Mouse (Mus musculus) forebrain, embryonic 15.5 days (tissue): Measurements from ENCODE around the gene Rdh1. TPM values are rescaled to one million over a fixed set of nuclear protein-coding genes. Genes with fewer than 3 reads are reported as not detected.

ENCODE experiments used
- ATAC-seq: fragments of 200-750 bp; cut with Nextera tagmentation; replicated peaks from 2 replicates; pipeline ENCODE4 v1.8.0; 2017; ENCODE audit warnings: mild to moderate bottlenecking, moderate TSS enrichment, moderate library complexity
- H3K27ac ChIP-seq: fragments of 300-500 bp; sonication (generic); replicated peaks from 2 replicates; pipeline ENCODE4 v1.5.1; 2015; ENCODE audit warnings: mild to moderate bottlenecking, inconsistent platforms
- H3K27me3 ChIP-seq: fragments of 300-500 bp; sonication (generic); 2 replicates; pipeline ENCODE4 v1.6.1; 2015; ENCODE audit warnings: inconsistent platforms
- H3K36me3 ChIP-seq: fragments of 300-500 bp; sonication (generic); 2 replicates; pipeline ENCODE4 v1.6.1; 2015; ENCODE audit warnings: mild to moderate bottlenecking, inconsistent platforms
- H3K4me1 ChIP-seq: fragments of 300-500 bp; sonication (generic); 2 replicates; pipeline ENCODE4 v1.6.1; 2015; ENCODE audit warnings: inconsistent platforms
- H3K4me2 ChIP-seq: fragments of 300-500 bp; sonication (generic); replicated peaks from 2 replicates; pipeline ENCODE4 v1.6.1; 2015; ENCODE audit warnings: mild to moderate bottlenecking, inconsistent platforms
- H3K4me3 ChIP-seq: fragments of 300-500 bp; sonication (generic); 2 replicates; pipeline ENCODE4 v1.5.1; 2015; ENCODE audit warnings: mild to moderate bottlenecking, inconsistent platforms
- H3K9ac ChIP-seq: fragments of 300-500 bp; sonication (generic); replicated peaks from 2 replicates; pipeline ENCODE4 v1.6.1; 2015; ENCODE audit warnings: mild to moderate bottlenecking, inconsistent platforms
- H3K9me3 ChIP-seq: fragments of 300-500 bp; sonication (generic); 2 replicates; pipeline ENCODE4 v1.6.1; 2016; ENCODE audit warnings: inconsistent platforms
- WGBS: fragments of 180-500 bp; shearing (Covaris S2); methylation state at CpG from one replicate; pipeline ENCODE4 v1.1.7; 2015; ENCODE audit warnings: mixed read lengths; 5-methylcytosine and 5-hydroxymethylcytosine counted together
- polyA plus RNA-seq: library from polyadenylated mRNA; unstranded; fragments of >200 nt; fragmentation: Nextera tagmentation; extraction: Ambion mirVana; gene quantifications from 2 replicates; pipeline ENCODE4 v1.2.1, GENCODE M21; 2015

The Rdh1 gene
- polyA plus RNA-seq, 1 experiment from 2014 or later: not detected

DNA sequence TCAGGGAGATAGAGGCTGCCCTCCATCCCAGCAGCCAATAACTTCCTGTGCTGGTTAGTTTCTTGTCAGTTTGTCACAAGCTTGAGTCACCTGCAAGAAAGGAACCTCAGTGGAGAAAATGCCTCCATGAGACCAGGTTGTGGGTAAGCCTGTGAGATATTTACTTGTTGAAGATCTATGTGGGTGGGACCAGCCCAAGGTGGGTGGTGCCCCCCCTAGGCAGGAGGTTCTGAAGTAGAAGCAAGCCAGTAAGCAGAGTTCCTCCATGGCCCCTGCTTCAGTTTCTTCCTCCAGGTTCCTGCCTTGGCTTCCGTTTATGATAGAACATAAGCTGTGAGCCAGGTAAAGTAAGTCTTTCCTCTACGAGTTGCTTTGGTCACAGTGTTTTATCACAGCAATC lies 23.3 kb upstream of the Rdh1 start:
- Histone ChIP-seq H3K4me2 (no peak overlapping the region), H3K4me3 (no peak overlapping the region), H3K4me1 (peaks cover 20% of the 10 kb centered on the region), H3K9ac (no peak overlapping the region), H3K27ac (no peak overlapping the region), H3K9me3 (no peaks in the 10 kb centered on the region), H3K36me3 (no peaks in the 10 kb centered on the region), H3K27me3 (peaks cover 11% of the 10 kb centered on the region; the same call in 1 of the 2 replicates)
- ATAC-seq: no peak
- 88% methylated on average over 2 of the region's 2 CpGs for WGBS

GRCm38 (mm10) chr10:127736916-127737315 lies 22.6 kb upstream of the Rdh1 start:
- peaks cover 3% of the 10 kb centered on the region; the same call in 1 of the 2 replicates for H3K36me3 ChIP-seq
- 84% methylated on average over 4 of the region's 4 CpGs for WGBS
- no peaks in the 10 kb centered on the region for H3K9me3 ChIP-seq
- H3K4me3 ChIP-seq: no peak overlapping the region
- H3K27ac ChIP-seq: no peak overlapping the region
- H3K4me1 ChIP-seq: peaks cover 20% of the 10 kb centered on the region
- H3K27me3 ChIP-seq: peaks cover 11% of the 10 kb centered on the region; the same call in 1 of the 2 replicates
- no peak for ATAC-seq
- no peak overlapping the region for H3K9ac ChIP-seq
- no peak overlapping the region for H3K4me2 ChIP-seq

- H3K27me3 ChIP-seq: peaks cover 11% of the 10 kb centered on the region; the same call in 1 of the 2 replicates
- H3K9ac ChIP-seq: no peak overlapping the region
- no peak for ATAC-seq
- peaks cover 9% of the 10 kb centered on the region for H3K36me3 ChIP-seq
- WGBS: 25% methylated on average over 2 of the region's 2 CpGs
- peaks cover 20% of the 10 kb centered on the region for H3K4me1 ChIP-seq
- H3K9me3 ChIP-seq: no peaks in the 10 kb centered on the region
- H3K4me3 ChIP-seq: no peak overlapping the region
- H3K4me2 ChIP-seq: no peak overlapping the region
- H3K27ac ChIP-seq: no peak overlapping the region
These were observed 22.0 kb upstream of the Rdh1 start for GRCm38 (mm10) chr10:127737552-127737951.

GRCm38 (mm10) chr10:127738151-127738882 lies 21.2 kb upstream of the Rdh1 start:
- no peak overlapping the region for H3K27ac ChIP-seq
- peak overlapping the region; percentile 68; the same call in 1 of the 2 replicates for H3K4me3 ChIP-seq
- no peak for ATAC-seq
- no peak overlapping the region; the same call in 1 of the 2 replicates for H3K4me2 ChIP-seq
- H3K36me3 ChIP-seq: peaks cover 17% of the 10 kb centered on the region
- H3K27me3 ChIP-seq: peaks cover 11% of the 10 kb centered on the region; the same call in 1 of the 2 replicates
- H3K4me1 ChIP-seq: peaks cover 20% of the 10 kb centered on the region
- no peaks in the 10 kb centered on the region for H3K9me3 ChIP-seq
- 56% methylated on average over 13 of the region's 13 CpGs for WGBS
- no peak overlapping the region for H3K9ac ChIP-seq

DNA sequence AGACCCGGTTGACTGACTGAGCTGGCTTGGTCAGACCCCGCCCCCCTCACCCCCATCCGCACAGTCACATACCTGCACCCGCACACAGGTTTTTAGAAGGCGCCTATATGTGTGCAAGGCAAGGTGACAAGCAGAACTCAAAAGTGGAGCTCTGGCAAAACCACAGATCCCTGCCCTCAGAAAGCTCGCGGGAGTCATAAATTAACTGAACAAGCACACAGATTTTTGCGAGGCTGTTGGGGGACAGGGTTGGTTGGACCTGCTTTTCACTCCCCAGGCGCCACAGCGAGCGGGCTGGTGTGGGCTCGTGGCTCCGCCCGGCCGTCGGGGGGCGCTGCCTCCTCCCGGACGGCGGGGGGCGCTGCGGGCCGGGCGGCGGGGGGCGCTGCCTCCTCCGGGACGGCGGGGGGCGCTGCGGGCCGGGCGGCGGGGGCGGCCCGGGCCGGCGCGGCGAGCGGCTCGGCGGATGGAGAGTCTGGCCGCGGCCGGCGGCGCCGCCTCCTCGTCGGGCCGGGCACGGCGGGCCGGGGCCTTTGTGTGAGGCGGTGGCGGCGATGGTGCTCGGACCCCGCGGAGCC lies 20.3 kb upstream of the Rdh1 start, which contains the start of gene Zbtb39:
TSS of gene Zbtb39 (plus strand) at position 456 of the 578 bp plus-strand sequence.
- H3K4me2 ChIP-seq: peak within 1 kb of the TSS; percentile 50
- under 1% methylated on average over 33 of the region's 61 CpGs for WGBS
- H3K27me3 ChIP-seq: peaks cover 5% of the 10 kb centered on the region; the same call in 1 of the 2 replicates
- H3K36me3 ChIP-seq: peaks cover 26% of the 10 kb centered on the region
- peak within 1 kb of the TSS; percentile 76 for H3K27ac ChIP-seq
- peak within 1 kb of the TSS; percentile 68 for H3K4me3 ChIP-seq
- peak; percentile 81 for ATAC-seq
- no peaks in the 10 kb centered on the region for H3K9me3 ChIP-seq
- H3K9ac ChIP-seq: peak within 1 kb of the TSS; percentile 85
- peaks cover 20% of the 10 kb centered on the region for H3K4me1 ChIP-seq

GRCm38 (mm10) chr10:127739661-127740161 lies 19.8 kb upstream of the Rdh1 start:
- Histone ChIP-seq H3K9me3 (no peaks in the 10 kb centered on the region), H3K4me2 (peak overlapping the region; percentile 50), H3K9ac (peak overlapping the region; percentile 85), H3K4me1 (peaks cover 20% of the 10 kb centered on the region), H3K27me3 (peaks cover 5% of the 10 kb centered on the region; the same call in 1 of the 2 replicates), H3K27ac (peak overlapping the region; percentile 76), H3K4me3 (peak overlapping the region; percentile 68), H3K36me3 (peaks cover 31% of the 10 kb centered on the region)
- ATAC-seq: peak; percentile 74
- under 1% methylated on average over 54 of the region's 55 CpGs for WGBS

DNA sequence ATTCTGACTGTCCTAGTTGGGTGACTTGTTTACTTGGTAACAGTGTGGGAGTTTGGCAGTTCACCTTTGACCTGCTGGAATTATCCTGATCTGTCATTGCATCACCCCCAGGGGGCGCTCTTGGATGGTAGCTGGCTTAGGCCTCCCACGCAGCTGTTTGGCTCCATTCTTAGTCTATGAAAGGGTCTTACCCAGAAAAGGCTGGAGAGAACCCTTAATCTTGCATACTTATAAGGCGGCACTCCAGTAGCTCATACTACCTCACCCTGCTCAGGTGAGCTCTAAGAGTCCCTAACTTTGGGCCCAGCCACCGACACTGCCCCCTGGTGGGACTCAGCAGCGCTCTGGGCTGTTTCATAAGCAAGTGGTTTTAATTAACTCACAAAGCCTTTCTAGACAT lies 14.9 kb upstream of the Rdh1 start:
- Histone ChIP-seq H3K36me3 (peaks cover 62% of the 10 kb centered on the region), H3K27ac (no peak overlapping the region), H3K9ac (no peak overlapping the region), H3K4me1 (peaks cover 12% of the 10 kb centered on the region), H3K27me3 (no peaks in the 10 kb centered on the region), H3K4me2 (no peak overlapping the region), H3K9me3 (no peaks in the 10 kb centered on the region), H3K4me3 (no peak overlapping the region)
- no peak for ATAC-seq
- WGBS: 69% methylated on average over 5 of the region's 5 CpGs

DNA sequence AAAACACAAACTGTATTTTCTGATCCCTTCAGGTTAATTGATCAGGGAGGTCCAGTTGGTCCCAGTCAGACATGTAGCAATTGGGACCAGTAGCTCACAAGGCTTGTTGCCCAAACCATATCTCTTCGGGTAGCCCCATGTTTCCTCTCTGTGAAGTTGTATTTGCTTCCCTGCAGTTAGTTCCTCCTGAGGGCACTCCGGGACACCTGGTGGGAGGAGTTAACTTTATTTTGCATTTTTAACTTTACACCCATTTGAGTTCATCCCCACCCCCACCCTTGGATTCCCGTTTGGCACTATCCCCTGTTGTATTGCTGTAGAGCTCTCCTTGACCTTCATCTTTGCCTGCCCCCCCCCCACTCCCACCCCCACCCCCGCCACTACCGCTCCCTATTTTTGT lies 13.6 kb upstream of the Rdh1 start:
- no peak overlapping the region for H3K9ac ChIP-seq
- no peak overlapping the region for H3K4me2 ChIP-seq
- peaks cover 62% of the 10 kb centered on the region for H3K36me3 ChIP-seq
- peaks cover 2% of the 10 kb centered on the region; the same call in 1 of the 2 replicates for H3K4me1 ChIP-seq
- H3K9me3 ChIP-seq: no peaks in the 10 kb centered on the region
- no peak overlapping the region for H3K4me3 ChIP-seq
- H3K27me3 ChIP-seq: no peaks in the 10 kb centered on the region
- WGBS: 74% methylated on average over 5 of the region's 5 CpGs
- no peak for ATAC-seq
- H3K27ac ChIP-seq: no peak overlapping the region

DNA sequence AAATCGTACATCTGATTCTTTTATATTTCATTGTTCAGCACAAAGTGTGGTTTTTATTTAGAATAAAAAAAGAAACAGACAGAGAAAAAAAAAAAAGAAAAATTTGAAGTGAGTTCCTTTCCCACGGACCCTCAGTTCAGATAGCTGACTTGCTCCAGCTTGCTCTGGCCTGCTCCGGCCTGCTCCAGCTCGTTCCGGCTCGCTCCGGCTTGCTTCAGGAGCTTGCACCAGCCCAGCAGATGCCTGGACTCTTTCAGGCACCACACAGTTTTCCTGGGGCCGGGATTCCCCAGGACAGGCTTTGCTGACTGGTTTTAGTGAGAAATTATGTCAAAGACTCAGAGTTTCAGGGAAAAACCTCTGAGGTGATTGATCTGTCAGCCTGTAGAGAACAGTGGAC lies 12.3 kb upstream of the Rdh1 start:
- Histone ChIP-seq H3K9me3 (no peaks in the 10 kb centered on the region), H3K9ac (no peak overlapping the region), H3K4me2 (no peak overlapping the region), H3K27ac (no peak overlapping the region), H3K27me3 (no peaks in the 10 kb centered on the region), H3K4me1 (no peaks in the 10 kb centered on the region), H3K4me3 (no peak overlapping the region), H3K36me3 (peaks cover 55% of the 10 kb centered on the region)
- 93% methylated on average over 8 of the region's 8 CpGs for WGBS
- ATAC-seq: no peak

- Histone ChIP-seq H3K9me3 (no peaks in the 10 kb centered on the region), H3K4me1 (no peaks in the 10 kb centered on the region), H3K36me3 (peaks cover 37% of the 10 kb centered on the region), H3K9ac (no peak overlapping the region), H3K4me3 (no peak overlapping the region), H3K27me3 (no peaks in the 10 kb centered on the region), H3K4me2 (no peak overlapping the region), H3K27ac (no peak overlapping the region)
- WGBS: 21% methylated on average over 8 of the region's 8 CpGs
- ATAC-seq: no peak
These were observed 10.5 kb upstream of the Rdh1 start for GRCm38 (mm10) chr10:127748847-127749612.

- Histone ChIP-seq H3K9ac (no peak overlapping the region), H3K4me3 (peak overlapping the region; percentile 20)
These were observed 9.3 kb upstream of the Rdh1 start for GRCm38 (mm10) chr10:127750136-127750777.

More at GRCm38 (mm10) chr10:127750136-127750777, 9.3 kb upstream of the Rdh1 start:
- no peak for ATAC-seq
- Histone ChIP-seq H3K4me1 (no peaks in the 10 kb centered on the region), H3K27ac (no peak overlapping the region), H3K9me3 (no peaks in the 10 kb centered on the region), H3K4me2 (peak overlapping the region; percentile 26), H3K36me3 (peaks cover 26% of the 10 kb centered on the region), H3K27me3 (no peaks in the 10 kb centered on the region)
- 58% methylated on average over 24 of the region's 24 CpGs for WGBS
